Mouse (Mus musculus) intestine, embryonic 14.5 days (tissue): ENCODE measurements at regions not wholly inside any gene's neighbourhood (a gene's known extent, or its start where the extent isn't known, plus 50 kb on each side); places are given as distances from the start of the nearest gene placed in this dataset.

ENCODE experiments used
- ATAC-seq: fragments of 200-750 bp; cut with Nextera tagmentation; replicated peaks from 2 replicates; pipeline ENCODE4 v1.8.0; 2017; ENCODE audit warnings: low read depth, moderate number of reproducible peaks, moderate TSS enrichment, moderate library complexity; ENCODE audit not compliant: low FRiP score, low TSS enrichment
- DNase-seq: peaks from one replicate; pipeline ENCODE4 v3.0.0-alpha.2; 2018; ENCODE audit warnings: low spot score
- H3K27ac ChIP-seq: fragments of 300-500 bp; sonication (generic); 2 replicates; pipeline ENCODE4 v1.5.1; 2014; ENCODE audit warnings: low read depth, mild to moderate bottlenecking, control low read depth
- H3K27me3 ChIP-seq: fragments of 300-500 bp; sonication (generic); replicated peaks from 2 replicates; pipeline ENCODE4 v1.6.1; 2014; ENCODE audit warnings: low read length, control low read depth; ENCODE audit not compliant: control insufficient read depth, insufficient read depth
- H3K36me3 ChIP-seq: fragments of 300-500 bp; sonication (generic); 2 replicates; pipeline ENCODE4 v1.6.1; 2014; ENCODE audit warnings: low read length, control low read depth; ENCODE audit not compliant: control insufficient read depth, insufficient read depth
- H3K4me1 ChIP-seq: fragments of 300-500 bp; sonication (generic); replicated peaks from 2 replicates; pipeline ENCODE4 v1.6.1; 2014; ENCODE audit warnings: low read length, control low read depth, mixed read lengths; ENCODE audit not compliant: control insufficient read depth, insufficient read depth
- H3K4me2 ChIP-seq: fragments of 300-500 bp; sonication (generic); 2 replicates; pipeline ENCODE4 v1.6.1; 2014; ENCODE audit warnings: low read length
- H3K4me3 ChIP-seq: fragments of 300-500 bp; sonication (generic); 2 replicates; pipeline ENCODE4 v1.5.1; 2014; ENCODE audit warnings: low read depth, low read length, control low read depth, mixed read lengths
- H3K9ac ChIP-seq: fragments of 300-500 bp; sonication (generic); 2 replicates; pipeline ENCODE4 v1.6.1; 2014; ENCODE audit warnings: mild to moderate bottlenecking, low read length
- H3K9me3 ChIP-seq: fragments of 300-500 bp; sonication (generic); 2 replicates; pipeline ENCODE4 v1.6.1; 2016; ENCODE audit warnings: low read length, control low read depth; ENCODE audit not compliant: control insufficient read depth
- WGBS: fragments of 180-500 bp; shearing (Covaris S2); extraction: QIAGEN DNeasy Blood & Tissue Kit; methylation state at CpG from one replicate; pipeline ENCODE4 v1.1.7; 2014; 5-methylcytosine and 5-hydroxymethylcytosine counted together

- Histone ChIP-seq H3K4me2 (no peak overlapping the region), H3K9ac (no peak overlapping the region), H3K4me3 (no peak overlapping the region), H3K36me3 (no peaks in the 10 kb centered on the region), H3K27ac (no peak overlapping the region), H3K4me1 (no peaks in the 10 kb centered on the region), H3K27me3 (no peaks in the 10 kb centered on the region), H3K9me3 (no peaks in the 10 kb centered on the region)
- ATAC-seq (no peak), DNase-seq (no peak)
- 71% methylated on average over 9 of the region's 9 CpGs for WGBS
Measured at GRCm38 (mm10) chr9:88181189-88181994, 145.6 kb upstream of the Nt5e start.

- Histone ChIP-seq H3K4me1 (no peaks in the 10 kb centered on the region), H3K9me3 (no peaks in the 10 kb centered on the region), H3K4me2 (no peak overlapping the region), H3K9ac (no peak overlapping the region), H3K27ac (no peak overlapping the region), H3K27me3 (no peaks in the 10 kb centered on the region), H3K4me3 (no peak overlapping the region), H3K36me3 (no peaks in the 10 kb centered on the region)
- WGBS: 77% methylated on average over 7 of the region's 7 CpGs
- DNase-seq (no peak), ATAC-seq (no peak)
Measured at GRCm38 (mm10) chr9:88207378-88207777, 119.6 kb upstream of the Nt5e start.

- no peaks in the 10 kb centered on the region for H3K4me1 ChIP-seq
- ATAC-seq (no peak), DNase-seq (no peak)
- H3K9me3 ChIP-seq: no peaks in the 10 kb centered on the region
- H3K27ac ChIP-seq: no peak overlapping the region
- H3K36me3 ChIP-seq: no peaks in the 10 kb centered on the region
- H3K27me3 ChIP-seq: no peaks in the 10 kb centered on the region
- no peak overlapping the region for H3K4me3 ChIP-seq
- no peak overlapping the region for H3K4me2 ChIP-seq
- no peak overlapping the region for H3K9ac ChIP-seq
Measured at GRCm38 (mm10) chr9:88208022-88208421, 119.0 kb upstream of the Nt5e start.

- no peak for DNase-seq
Measured at GRCm38 (mm10) chr9:88214758-88215157, 112.2 kb upstream of the Nt5e start.

GRCm38 (mm10) chr9:88220360-88220759, 106.6 kb upstream of the Nt5e start:
- no peaks in the 10 kb centered on the region for H3K27me3 ChIP-seq
- no peak overlapping the region for H3K9ac ChIP-seq
- no peaks in the 10 kb centered on the region for H3K9me3 ChIP-seq
- no peak overlapping the region for H3K4me3 ChIP-seq
- DNase-seq (no peak), ATAC-seq (no peak)
- H3K4me2 ChIP-seq: no peak overlapping the region
- H3K27ac ChIP-seq: no peak overlapping the region
- H3K36me3 ChIP-seq: no peaks in the 10 kb centered on the region
- WGBS: 74% methylated on average over 3 of the region's 3 CpGs
- no peaks in the 10 kb centered on the region for H3K4me1 ChIP-seq

More at GRCm38 (mm10) chr9:88214758-88215157, 112.2 kb upstream of the Nt5e start:
- Histone ChIP-seq H3K9me3 (no peaks in the 10 kb centered on the region), H3K4me1 (no peaks in the 10 kb centered on the region), H3K27ac (no peak overlapping the region), H3K4me2 (no peak overlapping the region), H3K36me3 (no peaks in the 10 kb centered on the region), H3K27me3 (no peaks in the 10 kb centered on the region), H3K4me3 (no peak overlapping the region), H3K9ac (no peak overlapping the region)
- ATAC-seq: no peak
- 63% methylated on average over 6 of the region's 6 CpGs for WGBS

- no peak overlapping the region for H3K4me3 ChIP-seq
- no peaks in the 10 kb centered on the region for H3K27me3 ChIP-seq
- no peaks in the 10 kb centered on the region for H3K36me3 ChIP-seq
- H3K9me3 ChIP-seq: no peaks in the 10 kb centered on the region
- no peaks in the 10 kb centered on the region for H3K4me1 ChIP-seq
- DNase-seq (no peak), ATAC-seq (no peak)
- 83% methylated on average over 14 of the region's 14 CpGs for WGBS
- no peak overlapping the region for H3K27ac ChIP-seq
- H3K4me2 ChIP-seq: no peak overlapping the region
- no peak overlapping the region for H3K9ac ChIP-seq
Measured at GRCm38 (mm10) chr9:88221276-88221675, 105.7 kb upstream of the Nt5e start.

- DNase-seq: peak; percentile 82
- H3K4me2 ChIP-seq: no peak overlapping the region
Measured at GRCm38 (mm10) chr9:88221850-88222353, 105.1 kb upstream of the Nt5e start.

GRCm38 (mm10) chr9:88237126-88237525, 89.9 kb upstream of the Nt5e start:
- H3K4me1 ChIP-seq: no peaks in the 10 kb centered on the region
- no peak for ATAC-seq
- H3K4me3 ChIP-seq: no peak overlapping the region
- H3K36me3 ChIP-seq: no peaks in the 10 kb centered on the region
- 68% methylated on average over 2 of the region's 2 CpGs for WGBS
- no peak for DNase-seq
- no peak overlapping the region for H3K9ac ChIP-seq
- H3K9me3 ChIP-seq: no peaks in the 10 kb centered on the region
- no peak overlapping the region for H3K27ac ChIP-seq
- H3K27me3 ChIP-seq: no peaks in the 10 kb centered on the region
- no peak overlapping the region for H3K4me2 ChIP-seq

More at GRCm38 (mm10) chr9:88221850-88222353, 105.1 kb upstream of the Nt5e start:
- 19% methylated on average over 7 of the region's 7 CpGs for WGBS
- Histone ChIP-seq H3K27ac (no peak overlapping the region), H3K4me1 (no peaks in the 10 kb centered on the region), H3K9me3 (no peaks in the 10 kb centered on the region), H3K4me3 (no peak overlapping the region), H3K9ac (no peak overlapping the region), H3K27me3 (no peaks in the 10 kb centered on the region), H3K36me3 (no peaks in the 10 kb centered on the region)
- no peak for ATAC-seq

- H3K4me1 ChIP-seq: no peaks in the 10 kb centered on the region
- 67% methylated on average over 5 of the region's 5 CpGs for WGBS
- no peaks in the 10 kb centered on the region for H3K9me3 ChIP-seq
- no peak overlapping the region for H3K9ac ChIP-seq
- no peaks in the 10 kb centered on the region for H3K36me3 ChIP-seq
- no peaks in the 10 kb centered on the region for H3K27me3 ChIP-seq
- H3K4me3 ChIP-seq: no peak overlapping the region
- H3K4me2 ChIP-seq: no peak overlapping the region
- no peak overlapping the region for H3K27ac ChIP-seq
- DNase-seq: no peak
- no peak for ATAC-seq
Measured at GRCm38 (mm10) chr9:88238346-88238745, 88.7 kb upstream of the Nt5e start.
